Mouse (Mus musculus) kidney, postnatal 14 days (tissue): ENCODE data around the gene Tectb.
"Not testable (repeated sequence)": the region's sequence is repeated elsewhere in the genome, so short reads cannot be mapped to it uniquely, and the experiment has no call there.

Experiments
- DNase-seq: peaks from one replicate; pipeline ENCODE4 v3.0.0; 2022; ENCODE audit warnings: mixed read lengths

Gene Tectb

GRCm38 (mm10) chr19:55180433-55180832 lies at the start of gene Tectb:
TSS of gene Tectb (plus strand) at chr19:55180733.
- no peak for DNase-seq

DNA sequence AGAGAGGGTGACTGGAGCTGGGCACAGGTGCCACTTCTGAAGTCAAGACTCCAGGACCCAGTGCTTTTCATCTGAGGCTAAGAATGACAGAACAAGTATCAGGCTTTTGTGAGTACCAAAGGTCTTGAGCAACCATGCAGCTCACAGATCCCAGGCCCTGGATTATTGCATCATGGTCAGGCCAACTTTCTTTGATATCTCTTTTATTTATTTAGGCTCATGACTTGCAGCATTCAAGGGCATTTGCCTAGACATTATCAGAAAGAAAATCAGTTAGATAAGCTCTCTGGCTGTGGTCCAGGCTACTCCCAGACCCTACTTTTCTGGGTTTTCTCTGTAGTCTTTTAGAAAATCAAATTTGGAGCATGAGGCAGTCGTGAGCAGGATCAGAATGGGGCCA lies 48.8 kb upstream of the Tectb start:
- DNase-seq: peak; percentile 29

- DNase-seq: no peak
These were observed 48.1 kb upstream of the Tectb start for GRCm38 (mm10) chr19:55132476-55132875.

DNA sequence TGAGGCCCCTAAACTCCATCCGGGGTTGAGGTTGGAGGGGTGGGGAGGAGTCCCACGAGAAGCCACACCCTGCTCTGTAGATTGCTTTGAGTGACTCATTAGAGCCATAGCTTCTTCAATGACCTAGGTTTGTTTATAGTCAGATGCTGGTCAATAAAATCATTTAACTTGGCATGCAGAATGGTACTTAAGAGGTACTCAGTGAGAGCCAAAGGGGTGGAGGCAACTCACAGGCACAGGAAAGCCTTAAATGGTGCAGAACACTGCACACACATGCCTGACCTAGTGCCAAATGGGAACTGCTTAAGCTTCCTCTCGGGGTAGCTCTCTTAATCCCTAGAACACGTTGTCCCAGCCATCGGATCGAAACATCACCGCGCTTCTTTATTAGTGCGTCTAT lies 46.0 kb upstream of the Tectb start:
- no peak for DNase-seq

DNA sequence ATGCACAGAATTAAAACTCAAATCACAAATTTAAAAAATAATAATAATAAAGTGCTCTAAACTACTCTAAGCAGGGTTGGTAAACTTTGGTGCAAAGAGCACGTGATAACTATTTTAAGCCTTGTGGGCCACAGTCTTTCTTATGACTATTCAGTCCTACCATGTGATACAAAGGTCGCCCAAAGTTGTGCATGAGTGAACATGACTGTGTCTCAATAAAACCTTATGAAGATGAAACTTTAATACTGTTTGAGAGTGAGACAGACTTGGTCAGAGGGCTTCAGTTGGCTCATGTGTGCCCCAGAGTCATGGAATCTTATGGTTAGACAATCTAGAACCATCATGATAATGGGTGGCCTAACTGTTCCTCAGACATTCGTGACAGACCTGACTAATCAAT lies 44.6 kb upstream of the Tectb start:
- DNase-seq: peak; percentile 30

DNA sequence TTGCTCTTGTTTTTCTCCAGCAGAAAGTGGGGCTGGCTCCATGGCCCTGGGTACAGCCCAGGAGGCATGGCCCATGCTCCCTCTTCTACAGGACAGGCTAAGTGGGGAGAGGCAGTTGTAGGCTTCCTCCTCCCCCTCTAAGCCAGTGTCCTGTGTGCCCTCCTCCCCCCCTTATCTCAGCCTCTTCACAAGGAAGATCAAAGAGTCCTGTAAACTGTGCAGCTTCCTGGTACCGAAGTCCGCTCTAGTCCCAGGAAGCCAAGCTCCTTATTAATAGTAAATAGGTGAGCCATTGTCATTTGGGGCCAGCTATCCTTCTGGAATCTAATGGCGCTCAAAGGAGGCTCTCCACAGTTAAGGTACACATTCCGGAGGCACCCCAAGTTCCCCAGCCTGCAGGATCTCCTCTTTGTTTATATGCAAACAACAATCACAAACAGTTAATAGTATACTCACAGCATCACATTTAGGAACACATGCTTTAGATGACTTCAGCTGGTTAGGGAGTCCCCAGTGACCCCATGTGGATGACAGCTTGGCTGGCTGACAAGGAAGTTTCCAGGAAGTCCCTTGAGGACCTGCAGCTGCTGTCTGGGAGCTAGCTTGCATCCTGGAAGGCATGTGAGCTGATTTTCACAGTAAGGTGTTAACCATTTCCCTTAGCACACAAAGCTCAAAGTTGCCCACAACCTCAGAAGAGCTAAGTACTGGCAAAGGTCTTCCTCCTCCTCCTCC lies 43.7 kb upstream of the Tectb start:
- peak; percentile 83 for DNase-seq

GRCm38 (mm10) chr19:55137884-55138283 lies 42.6 kb upstream of the Tectb start:
- DNase-seq: peak; percentile 35

GRCm38 (mm10) chr19:55138506-55138905 lies 42.0 kb upstream of the Tectb start:
- peak; percentile 63 for DNase-seq

- no peak for DNase-seq
These were observed 41.2 kb upstream of the Tectb start for GRCm38 (mm10) chr19:55139301-55139700.

- DNase-seq: no peak
These were observed 36.9 kb upstream of the Tectb start for GRCm38 (mm10) chr19:55143391-55144300.

GRCm38 (mm10) chr19:55144691-55145090 lies 35.8 kb upstream of the Tectb start:
- DNase-seq: no peak

DNA sequence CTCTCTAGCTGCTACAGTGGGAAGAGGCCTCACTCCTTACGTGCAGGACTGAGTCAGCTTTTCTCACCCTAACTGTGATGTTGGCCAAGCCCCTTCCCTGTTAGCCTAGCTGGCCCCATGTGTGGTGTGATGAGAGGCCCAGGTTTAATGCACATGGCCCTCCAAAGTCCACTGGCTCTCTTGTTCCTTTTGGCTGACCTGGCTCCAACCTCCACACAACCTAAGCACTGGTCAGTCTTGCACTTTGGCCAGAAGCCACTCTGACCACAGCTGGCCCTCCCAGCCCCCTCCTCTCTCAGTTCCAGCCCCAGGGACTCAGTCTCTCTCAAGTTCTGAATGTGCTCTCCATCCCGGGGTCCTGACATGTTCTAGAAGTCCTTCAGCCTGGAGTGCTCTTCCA lies 35.4 kb upstream of the Tectb start:
- peak; percentile 51 for DNase-seq

GRCm38 (mm10) chr19:55147568-55147967 lies 33.0 kb upstream of the Tectb start:
- no peak for DNase-seq

- DNase-seq: no peak
These were observed 32.4 kb upstream of the Tectb start for GRCm38 (mm10) chr19:55148109-55148508.

- DNase-seq: no peak
These were observed 30.9 kb upstream of the Tectb start for GRCm38 (mm10) chr19:55149646-55150045.

DNA sequence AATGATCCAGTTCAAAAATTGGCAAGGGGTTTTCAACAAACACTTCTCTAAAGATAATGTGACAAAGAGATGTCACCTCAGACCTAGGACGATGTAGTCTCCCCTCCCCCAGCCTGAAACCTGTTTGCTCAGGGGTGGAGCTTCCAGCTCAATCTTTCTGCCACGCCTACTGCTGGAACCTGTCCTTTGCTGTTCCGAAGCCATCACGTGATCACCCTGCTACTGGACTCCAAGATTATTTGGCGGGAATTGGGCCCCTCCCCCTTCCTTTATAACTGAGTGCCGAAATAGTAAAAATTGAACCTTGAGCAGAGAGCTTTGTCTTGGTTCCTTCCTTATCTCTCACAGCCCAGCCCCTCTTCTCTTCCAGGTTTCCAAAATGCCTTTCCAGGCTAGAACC lies 28.3 kb upstream of the Tectb start:
- DNase-seq: not testable (repeated sequence)

DNA sequence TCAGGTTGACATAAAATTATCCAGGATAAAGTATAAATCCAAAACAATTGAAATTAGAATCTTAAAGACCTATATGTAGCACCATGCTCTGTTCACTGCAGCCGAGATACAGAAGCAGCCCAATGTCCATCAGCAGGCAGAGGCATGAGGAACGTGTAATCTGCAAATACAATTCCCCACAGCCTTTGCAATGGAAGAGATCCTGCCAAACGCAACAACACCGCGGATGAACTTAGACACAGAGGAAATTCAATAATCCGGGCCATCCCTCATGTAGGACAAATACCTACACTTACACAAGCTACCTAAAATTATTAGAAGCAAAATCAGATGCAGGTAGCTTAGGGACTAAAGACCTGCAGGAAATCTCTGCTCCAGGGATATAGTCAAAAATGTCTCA lies 27.6 kb upstream of the Tectb start:
- no peak for DNase-seq

DNA sequence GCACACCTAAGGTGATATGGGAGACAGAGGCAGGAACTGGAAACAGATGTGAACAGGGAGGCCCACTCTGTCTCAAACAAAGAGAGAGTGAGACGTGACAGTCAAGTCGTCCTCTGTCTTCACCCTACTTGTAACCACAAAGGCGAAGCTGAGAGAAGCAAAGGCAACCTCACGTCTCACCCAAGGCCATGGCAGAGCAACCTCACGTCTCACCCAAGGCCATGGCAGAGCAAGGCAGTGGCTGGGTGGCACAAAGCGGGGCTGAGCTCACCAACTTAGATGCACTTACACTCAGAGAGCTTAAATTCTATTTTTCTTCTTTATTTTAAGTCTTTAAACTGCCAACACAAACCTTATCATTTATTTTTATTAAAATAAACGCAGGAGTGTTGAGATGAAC lies 23.5 kb upstream of the Tectb start:
- no peak for DNase-seq

DNA sequence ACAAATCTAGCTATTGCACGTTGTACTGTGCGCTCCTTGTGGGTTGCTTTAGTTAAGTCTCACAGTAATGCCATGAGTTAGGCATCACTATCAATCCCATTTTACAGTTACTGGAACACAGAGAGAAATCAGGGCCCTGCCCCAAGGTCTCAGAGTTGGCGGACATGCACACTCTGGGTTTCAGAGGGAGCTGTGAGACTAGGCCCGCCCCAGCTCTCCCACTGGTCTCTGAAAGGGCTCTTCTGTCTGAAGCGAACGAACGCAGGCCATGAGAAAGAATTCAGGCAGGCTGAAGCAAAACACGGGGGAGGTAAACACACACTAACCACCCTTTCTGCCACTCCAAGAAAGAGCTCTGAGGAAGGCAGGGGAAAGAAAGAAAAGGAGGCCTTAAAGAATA lies 21.9 kb upstream of the Tectb start:
- DNase-seq: no peak

- DNase-seq: no peak
These were observed 20.7 kb upstream of the Tectb start for GRCm38 (mm10) chr19:55159826-55160225.

DNA sequence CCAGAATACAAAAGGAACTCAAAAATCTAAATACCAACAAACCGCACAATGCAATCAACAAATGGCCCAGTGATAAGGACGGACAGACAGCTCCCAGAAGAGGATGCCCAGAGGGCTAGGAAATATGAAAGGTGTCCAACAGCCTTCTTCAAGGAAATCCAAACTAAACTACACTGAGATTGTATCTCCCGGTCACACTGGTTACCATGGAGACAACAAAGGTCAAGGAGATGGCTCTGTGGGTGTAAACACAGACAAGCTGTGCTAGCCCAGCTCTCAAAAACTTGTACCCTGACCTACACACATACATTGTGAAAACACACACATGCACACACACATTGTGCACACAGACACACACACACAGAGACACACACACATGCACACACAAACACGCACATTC lies 18.3 kb upstream of the Tectb start:
- no peak for DNase-seq

GRCm38 (mm10) chr19:55164162-55164561 lies 16.4 kb upstream of the Tectb start:
- no peak for DNase-seq

DNA sequence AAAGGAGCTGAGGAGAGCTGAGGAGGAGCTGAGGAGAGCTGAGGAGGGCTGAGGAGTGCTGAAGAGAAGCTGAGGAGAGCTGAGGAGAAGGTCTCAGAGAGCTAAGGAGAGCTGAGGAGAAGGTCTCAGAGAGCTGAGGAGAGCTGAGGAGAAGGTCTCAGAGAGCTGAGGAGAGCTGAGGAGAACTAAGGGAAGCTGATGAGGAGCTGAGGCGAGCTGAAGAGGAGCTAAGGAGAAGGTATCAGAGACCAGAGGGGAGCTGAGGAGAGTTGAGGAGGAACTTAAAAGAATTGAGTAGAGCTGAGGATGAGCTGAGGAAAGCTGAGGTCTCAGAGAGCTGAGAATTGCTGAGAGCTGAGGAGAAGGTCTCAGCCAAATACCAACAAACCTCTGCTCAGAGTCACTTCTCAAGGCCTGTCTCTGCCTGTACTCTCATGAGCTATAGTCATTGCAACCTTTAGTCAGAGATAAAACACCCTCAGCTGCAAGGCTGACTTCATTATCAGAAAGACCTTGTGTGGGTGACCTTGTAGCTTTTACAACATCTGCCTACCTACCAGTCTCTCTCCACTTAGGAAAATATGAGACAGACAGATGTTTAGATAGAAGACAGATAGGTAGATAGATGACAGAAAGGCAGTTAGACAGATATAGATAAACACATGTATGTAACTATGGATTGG lies 15.2 kb upstream of the Tectb start:
- DNase-seq: no peak

DNA sequence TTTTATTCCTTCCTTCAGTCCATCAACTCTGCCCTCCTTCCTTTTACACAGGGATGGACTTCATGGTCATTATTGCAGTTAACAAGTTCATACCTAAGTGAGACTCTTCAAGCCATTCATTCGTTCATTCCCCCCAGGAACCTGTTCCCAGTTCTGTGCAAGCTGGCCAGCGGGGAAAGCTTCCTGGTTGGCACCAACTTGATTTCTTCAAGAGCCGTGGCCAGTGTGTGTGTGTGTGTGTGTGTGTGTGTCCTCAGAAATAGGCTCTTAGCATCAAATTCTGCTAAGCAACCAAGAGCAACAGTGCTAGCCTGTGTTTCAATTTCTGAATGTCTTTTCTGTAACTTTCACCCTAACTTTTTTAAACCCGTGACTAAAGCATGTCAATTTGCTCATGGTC lies 14.6 kb upstream of the Tectb start:
- DNase-seq: no peak
